Mouse (Mus musculus) embryo, embryonic 10 days (tissue): ENCODE measurements around the gene Kbtbd7.
"Not testable (repeated sequence)": the region's sequence is repeated elsewhere in the genome, so short reads cannot be mapped to it uniquely, and the experiment has no call there.

Experiments
- DNase-seq: peaks from one replicate; pipeline ENCODE4 v3.0.0-alpha.2; 2015; ENCODE audit warnings: low spot score

Gene Kbtbd7

GRCm38 (mm10) chr14:79425979-79426729, at the start of gene Kbtbd7:
TSS of gene Kbtbd7 (plus strand) at chr14:79426511.
- peak; percentile 98 for DNase-seq

GRCm38 (mm10) chr14:79377041-79377440, 49.3 kb upstream of the Kbtbd7 start:
- no peak for DNase-seq

DNA sequence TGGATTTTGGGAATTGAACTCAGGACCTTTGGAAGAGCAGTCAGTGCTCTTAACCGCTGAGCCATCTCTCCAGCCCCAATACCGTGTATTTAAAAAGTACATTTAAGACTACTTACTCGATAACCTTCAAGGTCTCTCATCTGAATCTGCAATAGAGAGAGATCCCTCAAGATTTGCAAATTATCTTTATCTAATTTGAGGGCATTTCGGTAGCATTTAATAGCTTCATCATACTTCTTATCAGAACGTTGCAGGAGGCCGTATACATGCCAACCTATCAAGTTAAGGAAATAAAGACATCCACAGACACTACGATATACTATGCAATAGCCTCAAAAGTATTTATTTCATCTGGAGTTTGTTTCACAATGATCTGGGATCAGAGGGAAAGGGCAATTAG, 43.2 kb upstream of the Kbtbd7 start:
- DNase-seq: no peak

DNA sequence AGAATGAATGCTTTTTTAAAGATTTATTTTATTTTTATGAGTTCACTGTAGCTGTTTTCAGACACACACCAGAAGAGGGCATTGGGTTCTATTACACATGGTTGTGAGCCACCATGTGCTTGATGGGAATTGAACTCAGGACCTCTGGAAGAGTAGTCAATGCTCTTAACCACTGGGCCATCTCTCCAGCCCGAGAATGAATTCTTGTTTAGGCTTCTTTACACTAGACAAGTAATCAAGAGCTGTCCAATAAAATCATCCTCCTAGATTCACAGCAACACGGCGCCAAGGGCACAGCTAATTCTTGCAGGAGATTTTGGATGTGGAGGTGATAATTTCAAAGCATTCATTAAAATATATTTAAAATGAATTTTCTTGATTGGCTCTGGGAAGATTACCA, 38.0 kb upstream of the Kbtbd7 start:
- no peak for DNase-seq

GRCm38 (mm10) chr14:79389438-79390264, 36.7 kb upstream of the Kbtbd7 start:
- DNase-seq: peak; percentile 42

DNA sequence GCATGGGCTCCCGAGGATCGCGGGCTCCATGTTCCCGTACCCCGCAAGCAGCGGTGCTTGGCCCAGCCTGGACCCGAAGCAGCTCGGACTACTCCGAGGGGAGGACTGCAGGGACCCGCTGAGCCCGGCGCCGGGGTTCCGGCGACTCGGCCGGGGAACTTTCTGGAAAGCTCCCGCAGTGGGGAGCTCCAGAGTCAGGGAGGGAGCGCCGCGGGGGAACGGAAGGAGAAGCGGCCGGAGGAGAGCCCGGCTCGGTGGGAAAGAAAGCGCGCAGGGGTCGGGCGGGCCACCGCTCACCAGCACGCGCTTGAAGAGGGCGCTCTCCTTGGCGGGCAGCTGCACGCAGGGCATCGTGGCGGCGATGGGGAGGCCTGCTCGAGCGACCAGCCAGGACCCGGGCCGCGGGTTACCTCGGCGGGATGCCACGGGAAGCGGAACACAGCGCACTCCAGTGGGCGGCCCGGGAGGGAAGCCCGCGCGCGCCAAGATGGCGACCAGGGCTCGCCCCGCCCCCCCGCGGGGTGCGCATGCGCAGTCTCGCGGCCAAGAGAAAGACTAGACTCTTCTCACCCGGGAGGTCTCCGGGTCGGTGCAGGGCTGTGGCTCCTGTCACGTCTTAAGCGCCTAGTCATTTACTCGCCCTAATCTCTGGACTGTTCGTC, 35.9 kb upstream of the Kbtbd7 start, which contains the start of gene Naa16:
TSS of gene Naa16 (minus strand) at position 514 of the 662 bp plus-strand sequence.
- peak; percentile 94 for DNase-seq

DNA sequence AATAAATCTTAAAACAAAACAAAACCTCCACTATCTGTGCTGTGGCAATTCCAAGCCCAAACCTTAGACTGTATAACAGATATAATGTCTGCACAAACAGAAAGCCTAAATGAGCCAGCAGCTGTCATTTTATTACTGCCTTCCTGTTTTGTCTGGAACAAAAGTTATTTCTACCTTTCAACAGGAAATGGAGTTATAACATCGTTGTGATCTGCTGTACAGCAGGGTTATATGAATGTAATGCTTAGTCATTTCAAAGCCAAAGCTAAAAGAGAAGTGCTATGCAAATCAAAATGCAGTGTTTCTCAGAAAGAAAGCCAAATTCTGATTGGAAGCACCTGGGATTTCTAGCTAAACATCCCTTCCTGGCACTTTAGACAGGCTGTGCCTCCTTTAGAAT, 33.0 kb upstream of the Kbtbd7 start:
- DNase-seq: no peak

DNA sequence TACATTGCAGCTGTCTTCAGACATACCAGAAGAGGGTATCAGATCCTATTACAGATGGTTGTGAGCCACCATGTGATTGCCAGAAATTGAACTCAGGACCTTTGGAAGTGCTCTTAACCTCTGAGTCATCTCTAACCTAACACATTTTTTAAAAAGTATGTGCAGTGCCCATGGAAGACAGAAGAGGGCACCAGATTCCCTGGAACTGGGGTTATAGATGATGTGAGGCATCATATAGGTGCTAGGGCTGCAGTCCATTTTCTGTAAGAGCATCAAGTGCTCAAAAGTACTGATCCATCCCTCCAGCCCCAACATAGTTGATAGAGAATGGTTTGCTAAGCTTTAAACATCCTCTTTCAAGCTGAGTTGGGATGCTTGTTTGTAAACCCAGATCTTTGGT, 31.7 kb upstream of the Kbtbd7 start:
- DNase-seq: peak; percentile 58

GRCm38 (mm10) chr14:79397321-79398122, 28.8 kb upstream of the Kbtbd7 start, which contains the start of gene Mtrf1:
TSS of gene Mtrf1 (plus strand) at chr14:79397772.
- DNase-seq: peak; percentile 84

DNA sequence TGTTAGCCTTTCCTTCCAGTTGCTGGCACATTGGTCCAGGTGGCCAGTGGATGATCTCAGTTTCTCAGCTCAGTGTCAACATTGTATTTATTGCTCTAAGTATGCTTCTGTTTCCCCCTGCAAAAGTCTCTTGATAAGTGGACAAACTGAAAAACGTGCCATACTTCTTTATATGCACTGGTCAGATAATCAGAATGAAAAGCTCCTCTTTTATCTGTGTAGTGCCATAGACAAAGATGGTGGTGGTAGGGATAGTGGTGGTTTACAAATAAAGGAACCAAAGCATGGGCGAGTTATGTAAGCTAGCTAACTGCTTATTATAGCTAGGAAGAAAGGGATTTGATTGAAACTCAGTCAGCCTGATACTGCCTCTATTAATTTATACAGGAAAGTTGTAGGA, 18.7 kb upstream of the Kbtbd7 start:
- no peak for DNase-seq

GRCm38 (mm10) chr14:79409278-79409830, 17.0 kb upstream of the Kbtbd7 start:
- no peak for DNase-seq

DNA sequence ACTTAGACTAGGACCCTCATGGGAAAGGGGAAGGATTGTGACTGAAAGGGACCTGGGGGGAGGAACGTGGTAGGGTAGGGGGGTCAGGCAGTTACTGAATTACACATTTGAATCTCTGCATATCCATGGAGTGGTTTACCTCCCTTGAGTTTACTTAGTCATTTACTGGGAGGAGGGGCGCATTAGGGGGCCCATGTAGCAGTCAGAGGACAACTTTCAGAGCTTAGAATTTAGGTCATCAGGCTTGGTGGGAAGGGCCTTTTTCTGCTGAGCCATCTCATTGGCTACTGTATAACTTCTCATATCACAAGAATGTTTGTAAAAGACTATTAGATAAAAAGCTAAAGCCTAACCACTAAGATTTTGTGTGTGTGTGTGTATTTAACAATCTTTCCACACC, 15.6 kb upstream of the Kbtbd7 start:
- DNase-seq: no peak

DNA sequence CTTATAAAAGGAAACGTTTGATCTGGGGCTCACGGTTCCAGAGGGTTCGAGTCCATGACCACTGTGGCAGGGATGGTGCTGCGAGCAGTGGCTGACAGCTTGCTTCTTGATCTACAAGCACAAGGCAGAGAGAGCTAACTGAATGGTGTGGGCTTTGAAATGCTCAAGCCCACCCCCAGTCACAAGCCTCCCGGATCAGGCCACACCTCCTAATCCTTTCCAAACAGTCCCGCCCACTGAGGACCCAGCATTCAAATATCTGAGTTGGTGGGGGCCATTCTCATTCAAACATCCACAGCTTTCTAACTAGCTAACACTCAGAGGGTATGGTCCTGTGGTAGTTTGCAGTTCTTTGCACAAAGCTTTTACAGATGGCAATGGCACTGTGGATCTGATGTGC, 13.2 kb upstream of the Kbtbd7 start:
- no peak for DNase-seq

GRCm38 (mm10) chr14:79420083-79420685, 6.1 kb upstream of the Kbtbd7 start:
- peak; percentile 54 for DNase-seq

GRCm38 (mm10) chr14:79426730-79427365, 537 bp downstream of the Kbtbd7 start:
- not testable (repeated sequence) for DNase-seq

GRCm38 (mm10) chr14:79434068-79434467, 7.8 kb downstream of the Kbtbd7 start:
- DNase-seq: no peak

- DNase-seq: no peak
Measured at GRCm38 (mm10) chr14:79440655-79441054, 14.3 kb downstream of the Kbtbd7 start.

DNA sequence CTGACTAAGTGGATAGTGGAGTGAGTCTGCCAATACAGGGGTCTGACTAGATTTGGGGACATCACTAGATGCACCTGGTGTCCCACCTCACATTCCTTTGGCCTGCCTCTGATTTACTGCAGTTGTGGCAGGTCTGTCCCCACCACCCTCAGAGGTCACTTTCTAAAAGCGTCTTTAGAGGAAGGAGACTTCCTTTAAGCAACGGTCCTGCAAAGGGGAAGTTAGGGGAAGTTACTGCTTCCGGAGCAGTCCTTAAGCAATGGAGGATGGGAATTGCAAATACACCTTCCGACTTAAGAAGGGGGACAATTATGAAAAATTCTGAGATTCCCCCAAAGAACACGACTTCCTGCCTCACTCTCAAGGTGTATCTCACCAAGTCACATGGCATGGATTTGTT, 15.1 kb downstream of the Kbtbd7 start:
- DNase-seq: no peak

GRCm38 (mm10) chr14:79444601-79445000, 18.3 kb downstream of the Kbtbd7 start:
- no peak for DNase-seq

DNA sequence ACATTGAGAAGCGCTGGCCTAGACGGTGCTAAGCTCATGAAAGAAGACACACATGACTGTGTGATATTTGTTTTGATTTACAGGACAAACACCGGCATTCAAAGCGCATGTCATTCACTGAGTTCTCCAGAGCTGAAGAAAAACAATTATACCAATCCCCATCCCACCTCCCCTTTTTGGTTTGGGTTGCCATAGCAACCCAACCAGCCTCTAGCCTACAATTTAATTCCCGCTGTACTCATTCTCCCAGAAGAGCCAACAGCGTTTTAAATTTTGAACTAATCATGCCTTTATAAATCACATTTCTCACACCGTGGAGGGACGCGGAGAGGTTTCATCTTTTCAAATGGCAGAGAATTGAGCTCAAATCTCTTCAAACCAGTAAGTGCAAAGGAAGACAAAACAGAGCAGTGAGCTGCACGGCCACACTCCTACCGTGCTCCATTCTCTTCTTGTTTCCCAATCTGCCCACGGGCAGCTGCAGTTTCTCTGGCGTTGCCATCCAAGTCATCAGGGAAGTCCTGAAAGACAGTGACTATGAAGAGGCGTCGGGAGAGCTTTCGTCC, 18.8 kb downstream of the Kbtbd7 start:
- DNase-seq: peak; percentile 7
